Mouse (Mus musculus) gastrocnemius, adult 18-20 months (tissue): ENCODE results near the gene Lta. TPM values are rescaled to one million over a fixed set of nuclear protein-coding genes. Genes with fewer than 3 reads are reported as not detected.
A peak's percentile ranks its signal among the peaks of the same experiment; 100 is the strongest.

Experiments
- DNase-seq: peaks from one replicate; pipeline ENCODE4 v3.0.0; 2021; ENCODE audit warnings: low spot score
- total RNA-seq, 2 experiments: library from RNA; stranded (reverse); gene quantifications; 2 replicates each; pipeline ENCODE4 v1.2.3; 2021

Gene Lta
- total RNA-seq, 2 experiments from 2014 or later = 0.43 to 0.48 TPM

- DNase-seq = no peak
These were observed 5.4 kb upstream of the Lta start for GRCm38 (mm10) chr17:35210593-35210992.

DNA sequence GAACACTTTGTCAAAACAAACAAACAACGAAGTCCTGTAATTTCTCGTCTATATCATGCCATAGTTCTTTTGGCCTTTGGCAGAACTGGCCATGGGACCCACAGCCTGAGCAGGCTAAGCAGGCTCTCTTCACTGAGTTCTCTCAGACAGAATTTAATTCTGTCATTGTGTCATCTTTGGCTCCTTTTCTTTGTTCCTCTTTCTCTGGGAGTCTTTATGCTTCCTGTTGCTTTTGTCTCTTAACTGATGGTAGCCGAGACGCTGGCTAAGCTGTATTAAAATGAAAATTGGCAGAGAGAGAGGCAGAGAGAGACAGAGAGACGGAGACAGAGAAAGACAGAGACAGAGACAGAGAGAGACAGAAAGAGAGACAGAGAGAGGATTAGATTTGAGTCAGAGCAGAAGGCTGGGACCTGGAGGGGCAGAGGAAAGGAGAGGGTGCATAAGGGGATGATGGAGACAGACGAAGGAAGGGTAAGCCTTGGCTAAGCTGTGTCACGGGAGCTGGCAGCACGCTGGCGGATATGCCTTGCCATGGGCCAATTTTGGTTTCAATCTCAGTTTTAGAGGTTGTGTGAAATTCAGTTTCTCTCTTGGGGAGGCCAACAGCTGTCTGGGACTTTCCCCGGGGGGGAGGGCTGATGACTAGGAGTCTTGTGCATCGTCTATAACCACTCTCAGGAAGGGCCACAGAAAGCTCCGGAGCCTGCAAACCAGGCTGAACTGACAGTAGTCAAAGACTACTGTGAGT, 4.8 kb upstream of the Lta start:
- no peak for DNase-seq

GRCm38 (mm10) chr17:35205380-35205769, 224 bp upstream of the Lta start:
- no peak for DNase-seq

GRCm38 (mm10) chr17:35202442-35202841, 2.7 kb downstream of the Lta start:
- no peak for DNase-seq

- DNase-seq = peak; percentile 64
These were observed 3.4 kb downstream of the Lta start, which contains the start of gene Tnf for GRCm38 (mm10) chr17:35201787-35202186. TSS of gene Tnf (minus strand) at chr17:35202007.

DNA sequence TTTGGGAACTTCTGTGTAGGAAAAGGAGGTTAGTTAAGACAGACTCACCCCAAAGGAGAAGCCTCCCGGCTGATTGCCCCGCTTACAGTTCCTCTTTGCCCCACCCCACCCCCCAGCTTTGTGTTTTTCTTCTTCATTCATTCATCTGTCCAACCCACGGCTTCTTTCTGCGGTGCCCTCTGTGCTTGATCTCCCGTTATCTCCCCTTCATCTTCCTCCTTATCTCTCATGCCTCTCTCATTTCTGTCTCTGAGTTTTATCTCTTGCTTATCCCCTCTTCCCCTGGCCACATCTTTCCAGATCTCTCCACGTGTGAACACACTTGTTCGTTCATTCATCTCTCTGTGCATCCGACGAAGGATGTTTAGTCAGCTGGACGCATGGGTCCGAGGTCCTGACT, 4.0 kb downstream of the Lta start:
- DNase-seq = no peak

DNA sequence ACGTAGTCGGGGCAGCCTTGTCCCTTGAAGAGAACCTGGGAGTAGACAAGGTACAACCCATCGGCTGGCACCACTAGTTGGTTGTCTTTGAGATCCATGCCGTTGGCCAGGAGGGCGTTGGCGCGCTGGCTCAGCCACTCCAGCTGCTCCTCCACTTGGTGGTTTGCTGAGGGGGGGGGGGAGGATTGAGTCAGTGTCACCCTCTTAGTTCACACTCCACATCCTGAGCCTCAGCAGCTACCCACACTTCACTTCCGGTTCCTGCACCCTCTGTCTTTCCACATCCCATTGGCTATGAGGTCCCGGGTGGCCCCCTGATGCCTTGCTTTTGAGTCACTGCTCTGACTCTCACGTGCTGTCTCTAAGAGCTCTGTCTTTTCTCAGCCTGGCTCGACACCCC, 4.8 kb downstream of the Lta start:
- DNase-seq = no peak

- no peak for DNase-seq
These were observed 6.2 kb downstream of the Lta start for GRCm38 (mm10) chr17:35198946-35199345.

DNA sequence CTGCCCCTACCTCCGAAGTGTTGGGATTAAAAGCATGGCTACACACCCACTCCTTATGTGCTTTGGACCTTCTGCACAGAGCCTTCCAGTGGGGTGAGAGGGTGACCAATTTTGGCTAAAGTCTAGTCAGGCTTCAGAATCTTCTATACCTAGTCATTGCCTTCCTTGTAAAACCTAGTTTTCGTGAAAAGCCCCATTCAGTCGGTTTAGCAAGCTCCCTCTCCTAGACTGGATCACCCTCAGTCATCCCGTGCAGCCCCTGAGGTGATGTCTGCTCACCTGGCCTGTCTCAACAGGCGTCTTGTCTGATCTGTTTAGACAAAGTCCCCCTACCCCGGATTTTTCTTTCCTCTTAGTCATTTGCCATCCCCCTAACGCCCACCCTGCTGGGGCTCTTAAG, 7.1 kb downstream of the Lta start:
- no peak for DNase-seq

DNA sequence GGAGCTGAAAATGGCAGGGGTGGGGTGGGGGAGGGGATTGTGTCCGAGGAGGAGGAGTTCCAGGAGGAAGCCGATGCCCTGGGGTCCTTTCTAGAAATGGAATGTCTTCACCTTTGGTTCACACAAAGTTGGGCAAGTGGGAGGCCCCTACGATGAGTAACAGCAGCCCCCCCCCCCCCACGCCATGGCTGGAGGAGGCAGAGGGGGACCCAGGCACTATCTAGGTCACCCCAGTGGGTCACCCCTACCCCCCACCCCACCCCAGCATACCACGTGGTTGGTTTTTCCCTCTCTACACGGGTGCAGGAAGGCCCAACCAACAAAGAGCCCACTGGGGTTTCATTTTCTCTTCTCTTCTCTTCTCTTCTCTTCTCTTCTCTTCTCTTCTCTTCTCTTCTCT, 8.0 kb downstream of the Lta start:
- DNase-seq = no peak

DNA sequence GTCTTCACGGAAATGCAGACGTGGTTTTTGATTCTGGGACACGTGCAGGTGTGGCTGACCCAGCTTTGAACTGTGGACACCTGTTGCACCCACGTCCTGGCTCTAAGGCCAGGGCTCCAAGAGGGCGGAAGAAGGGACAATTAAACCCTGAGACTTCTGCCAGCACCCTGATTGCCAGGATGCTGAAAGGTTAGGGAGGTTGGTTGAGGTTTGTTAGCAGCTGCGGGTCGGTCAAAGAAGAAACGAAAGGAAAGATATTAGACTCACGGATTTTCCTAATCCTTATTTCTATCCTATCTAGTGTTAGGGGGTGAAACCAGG, 8.9 kb downstream of the Lta start:
- DNase-seq = no peak

DNA sequence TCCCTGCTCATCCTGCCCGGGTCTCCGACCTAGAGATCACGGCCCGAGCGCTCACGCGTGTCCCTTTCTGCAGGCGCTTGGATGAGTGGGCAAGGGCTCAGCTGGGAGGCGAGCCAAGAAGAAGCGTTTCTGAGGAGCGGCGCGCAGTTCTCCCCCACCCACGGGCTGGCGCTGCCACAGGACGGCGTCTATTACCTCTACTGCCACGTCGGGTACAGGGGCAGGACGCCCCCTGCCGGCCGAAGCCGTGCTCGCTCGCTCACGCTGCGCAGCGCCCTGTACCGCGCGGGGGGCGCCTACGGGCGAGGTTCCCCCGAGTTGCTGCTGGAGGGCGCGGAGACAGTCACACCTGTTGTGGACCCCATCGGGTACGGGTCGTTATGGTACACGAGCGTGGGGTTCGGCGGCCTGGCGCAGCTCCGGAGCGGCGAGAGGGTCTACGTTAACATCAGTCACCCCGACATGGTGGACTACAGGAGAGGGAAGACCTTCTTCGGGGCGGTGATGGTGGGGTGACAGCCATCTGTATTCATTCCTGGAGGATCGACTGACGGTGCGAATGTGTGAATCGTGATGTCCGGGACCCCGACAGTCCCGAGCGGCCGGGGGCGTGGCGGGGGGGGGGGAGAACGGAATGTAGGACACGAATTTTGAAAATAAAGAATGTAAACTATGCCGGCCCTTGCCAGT, 9.4 kb downstream of the Lta start:
- DNase-seq = peak; percentile 70

GRCm38 (mm10) chr17:35194844-35195630, 10.1 kb downstream of the Lta start:
- no peak for DNase-seq

DNA sequence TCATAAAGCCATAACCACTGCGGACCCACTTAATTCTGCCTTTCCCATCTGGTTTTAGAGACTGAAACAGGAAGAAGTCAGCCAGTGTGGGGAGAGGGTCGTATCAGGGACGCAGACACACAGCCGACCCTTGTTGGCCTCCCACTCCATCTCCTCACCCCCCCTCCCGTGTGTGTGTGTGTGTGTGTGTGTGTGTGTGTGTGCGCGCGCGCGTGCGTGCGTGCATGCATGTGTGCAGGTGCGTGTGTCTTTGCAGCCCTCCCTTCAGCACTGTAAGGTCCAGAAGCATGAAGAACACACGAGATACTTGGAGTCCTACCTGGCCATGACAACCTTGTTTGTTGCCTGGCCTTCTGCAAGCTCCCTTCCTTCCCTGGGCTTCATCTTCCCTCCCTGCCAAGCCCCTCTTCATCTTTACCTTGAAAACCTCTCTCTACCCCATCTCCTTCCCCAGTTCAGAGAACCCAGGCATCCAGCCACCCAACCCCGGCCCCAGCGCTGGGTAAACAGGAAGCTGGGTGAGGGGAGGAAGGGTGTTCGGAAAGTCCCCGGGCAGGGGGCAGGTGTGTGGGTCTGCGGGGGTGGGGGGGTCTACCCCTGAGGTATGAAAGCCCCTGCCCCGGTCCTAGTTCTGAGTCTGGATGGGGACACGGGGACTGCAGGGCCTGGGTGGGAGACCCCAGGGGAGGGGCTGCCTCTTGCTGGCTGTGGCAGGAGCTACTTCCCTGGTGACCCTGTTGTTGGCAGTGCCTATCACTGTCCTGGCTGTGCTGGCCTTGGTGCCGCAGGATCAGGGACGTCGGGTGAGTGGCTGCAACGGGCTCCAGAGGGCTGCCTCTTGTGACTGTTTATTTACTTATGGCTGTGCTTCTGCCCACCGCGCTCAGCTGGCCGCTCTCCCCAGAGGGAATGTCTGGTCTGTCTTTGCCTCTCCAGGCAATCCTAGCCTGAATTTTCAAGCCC, 11.0 kb downstream of the Lta start, which contains the start of gene Ltb:
Gene Ltb (plus strand): TSS at position 559 of the 963 bp plus-strand sequence.
- no peak for DNase-seq

GRCm38 (mm10) chr17:35192924-35193323, 12.2 kb downstream of the Lta start:
- no peak for DNase-seq

DNA sequence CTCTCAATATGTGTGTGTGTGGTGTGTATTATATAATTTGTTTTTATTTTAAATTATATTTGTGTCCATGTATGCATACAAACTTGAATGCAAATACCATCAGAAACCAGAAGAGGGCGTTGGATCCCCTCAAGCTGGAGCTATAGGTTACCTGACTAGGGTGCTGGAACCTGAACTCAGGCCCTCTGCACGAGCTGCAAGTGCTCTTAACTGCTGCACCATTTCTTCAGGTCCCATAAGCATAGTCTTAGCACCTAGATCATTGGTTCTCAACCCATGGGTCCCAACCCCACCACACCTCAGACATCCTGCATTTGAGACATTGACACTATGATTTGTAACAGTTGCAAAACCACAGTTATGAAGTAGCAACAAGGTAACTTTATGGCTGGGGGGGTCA, 13.4 kb downstream of the Lta start:
- DNase-seq = no peak

GRCm38 (mm10) chr17:35190096-35190495, 15.1 kb downstream of the Lta start:
- no peak for DNase-seq

GRCm38 (mm10) chr17:35189186-35189585, 16.0 kb downstream of the Lta start:
- DNase-seq = no peak

DNA sequence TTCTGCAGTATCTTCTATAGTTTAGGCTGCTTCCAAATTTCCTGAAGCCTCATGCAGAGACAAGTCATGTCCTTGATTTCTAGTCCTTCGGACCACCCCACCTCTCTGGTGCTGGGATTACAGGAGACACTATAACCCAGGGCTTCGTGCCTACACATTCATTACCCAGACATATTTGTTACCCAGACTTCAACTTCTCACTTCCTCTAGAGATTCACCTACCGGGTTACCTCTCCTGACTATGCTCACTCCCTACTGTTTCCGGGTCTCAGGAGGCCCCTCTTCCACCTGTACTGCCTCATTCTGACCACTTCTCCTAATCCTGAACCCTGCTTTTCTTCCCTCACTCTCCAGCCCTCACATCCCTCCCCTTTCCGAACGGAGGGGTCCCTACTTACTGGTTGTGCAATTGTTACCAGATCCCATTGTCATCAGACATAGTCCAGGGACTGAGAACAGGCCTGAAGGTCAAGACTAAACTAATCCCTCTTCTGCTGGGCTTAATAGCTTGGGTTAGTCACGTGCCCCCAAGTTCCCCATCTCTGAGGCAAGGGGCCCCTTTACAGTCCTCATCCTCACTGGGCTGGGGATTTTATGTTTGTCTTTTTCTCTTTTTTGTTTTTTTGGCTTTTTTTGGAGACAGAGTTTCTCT, 17.1 kb downstream of the Lta start, which contains the start of gene Lst1:
Gene Lst1 (minus strand): TSS at position 481 of the 652 bp plus-strand sequence.
- no peak for DNase-seq

DNA sequence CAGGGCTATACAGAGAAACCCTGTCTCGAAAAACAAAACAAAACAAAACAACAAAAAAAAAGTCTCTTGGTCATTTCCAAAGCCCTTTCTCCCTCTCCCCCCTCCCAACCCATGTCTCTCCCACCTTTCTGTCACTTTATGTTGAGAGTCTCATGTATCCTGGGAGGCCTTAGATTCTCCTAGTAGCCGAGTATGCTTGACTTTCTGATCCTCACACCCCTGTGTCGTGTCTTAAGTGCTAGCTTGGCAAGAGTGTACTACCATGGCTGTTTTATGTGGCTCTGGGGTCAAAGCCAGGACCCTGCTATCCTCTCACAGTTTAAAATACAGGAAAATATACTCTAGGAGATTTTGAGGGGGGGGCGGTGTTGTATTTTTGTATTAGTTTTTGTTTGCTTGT, 17.8 kb downstream of the Lta start:
- DNase-seq = no peak

DNA sequence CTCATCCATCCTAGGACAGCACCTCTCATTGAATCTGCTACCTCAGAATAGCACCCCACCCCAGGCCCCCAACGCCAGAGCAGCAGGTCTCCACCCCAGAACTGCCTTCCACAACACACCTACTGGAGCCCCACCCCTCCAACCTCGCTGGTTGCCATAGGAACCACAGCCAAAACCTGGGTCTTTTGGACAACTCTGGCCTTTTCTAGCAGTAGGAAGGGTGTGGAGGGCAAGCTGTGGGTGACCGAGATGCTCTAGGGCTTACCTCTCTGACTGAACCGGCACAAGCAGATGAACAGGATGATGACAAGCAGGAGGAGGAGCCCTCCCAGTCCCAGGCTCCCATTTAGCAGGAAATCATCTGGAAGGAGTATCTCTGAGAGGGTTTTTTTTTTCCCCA, 18.5 kb downstream of the Lta start:
- no peak for DNase-seq
